Mouse (Mus musculus) retina, postnatal 7 days (tissue): ENCODE data around the gene Tcl1b1.
"Not testable (repeated sequence)": the region's sequence is repeated elsewhere in the genome, so short reads cannot be mapped to it uniquely, and the experiment has no call there.

Experiments used
- DNase-seq: peaks from one replicate; pipeline ENCODE4 v3.0.0-alpha.2; 2012; ENCODE audit warnings: low read depth, low spot score

Tcl1b1 gene

GRCm38 (mm10) chr12:105159390-105159789 is at the start of gene Tcl1b1:
Gene Tcl1b1, plus strand, starts transcription at chr12:105159690.
- DNase-seq = no peak

GRCm38 (mm10) chr12:105109812-105110211 is 49.7 kb upstream of the Tcl1b1 start:
- no peak for DNase-seq

- no peak for DNase-seq
Measured at GRCm38 (mm10) chr12:105112321-105112988, 47.0 kb upstream of the Tcl1b1 start.

GRCm38 (mm10) chr12:105116648-105117047 is 42.8 kb upstream of the Tcl1b1 start:
- no peak for DNase-seq

GRCm38 (mm10) chr12:105125362-105125761 is 34.1 kb upstream of the Tcl1b1 start:
- DNase-seq = no peak

- no peak for DNase-seq
Measured at GRCm38 (mm10) chr12:105126516-105126915, 33.0 kb upstream of the Tcl1b1 start.

GRCm38 (mm10) chr12:105127607-105128006 is 31.9 kb upstream of the Tcl1b1 start:
- no peak for DNase-seq

GRCm38 (mm10) chr12:105129494-105130205 is 29.8 kb upstream of the Tcl1b1 start:
- DNase-seq = not testable (repeated sequence)

GRCm38 (mm10) chr12:105134167-105134566 is 25.3 kb upstream of the Tcl1b1 start:
- not testable (repeated sequence) for DNase-seq

GRCm38 (mm10) chr12:105134826-105135225 is 24.7 kb upstream of the Tcl1b1 start:
- DNase-seq = not testable (repeated sequence)

GRCm38 (mm10) chr12:105137729-105138128 is 21.8 kb upstream of the Tcl1b1 start:
- DNase-seq = not testable (repeated sequence)

- DNase-seq = no peak
Measured at GRCm38 (mm10) chr12:105143096-105143495, 16.4 kb upstream of the Tcl1b1 start.

GRCm38 (mm10) chr12:105144928-105145327 is 14.6 kb upstream of the Tcl1b1 start:
- not testable (repeated sequence) for DNase-seq

- DNase-seq = no peak
Measured at GRCm38 (mm10) chr12:105145714-105146113, 13.8 kb upstream of the Tcl1b1 start, which contains the start of gene Tcl1b2. Gene Tcl1b2, plus strand, starts transcription at chr12:105146014.

GRCm38 (mm10) chr12:105155286-105155685 is 4.2 kb upstream of the Tcl1b1 start:
- DNase-seq = not testable (repeated sequence)

- DNase-seq = no peak
Measured at GRCm38 (mm10) chr12:105158842-105159241, 648 bp upstream of the Tcl1b1 start.

- DNase-seq = no peak
Measured at GRCm38 (mm10) chr12:105166734-105167133, 7.2 kb downstream of the Tcl1b1 start.

GRCm38 (mm10) chr12:105173366-105173765 is 13.9 kb downstream of the Tcl1b1 start:
- DNase-seq = no peak

- not testable (repeated sequence) for DNase-seq
Measured at GRCm38 (mm10) chr12:105174318-105174717, 14.8 kb downstream of the Tcl1b1 start.

- not testable (repeated sequence) for DNase-seq
Measured at GRCm38 (mm10) chr12:105176044-105176443, 16.6 kb downstream of the Tcl1b1 start, which contains the start of gene Tcl1b5. Gene Tcl1b5, plus strand, starts transcription at chr12:105176344.

- not testable (repeated sequence) for DNase-seq
Measured at GRCm38 (mm10) chr12:105181040-105181644, 21.7 kb downstream of the Tcl1b1 start.

GRCm38 (mm10) chr12:105188980-105189379 is 29.5 kb downstream of the Tcl1b1 start:
- not testable (repeated sequence) for DNase-seq
